Mouse (Mus musculus): ENCODE measurements around the gene Grrp1. TPM values are rescaled to one million over a fixed set of nuclear protein-coding genes. Genes with fewer than 3 reads are reported as not detected.
"Not testable (repeated sequence)": the region's sequence is repeated elsewhere in the genome, so short reads cannot be mapped to it uniquely, and the experiment has no call there.

Grrp1 gene
- polyA plus RNA-seq, 1 experiment from 2014 or later, result 5.8 TPM

- 23% methylated on average over 11 of the region's 11 CpGs for WGBS
- no peak for ATAC-seq (ENCODE audit: insufficient number of reproducible peaks, low FRiP score, low TSS enrichment, low read depth)
- peaks cover 24% of the 10 kb centered on the region for H3K4me1 ChIP-seq
- H3K27me3 ChIP-seq, result peaks cover 6% of the 10 kb centered on the region; the same call in 1 of the 2 replicates
- peak overlapping the region; percentile 98 for H3K4me3 ChIP-seq
- H3K9me3 ChIP-seq, result no peaks in the 10 kb centered on the region
- peak overlapping the region; percentile 79 for H3K4me2 ChIP-seq
- peaks cover 8% of the 10 kb centered on the region for H3K36me3 ChIP-seq
- H3K27ac ChIP-seq, result peak overlapping the region; percentile 99; the same call in 1 of the 2 replicates
- H3K9ac ChIP-seq, result peak overlapping the region; percentile 91
Measured at GRCm38 (mm10) chr4:134288397-134289256, 34.7 kb upstream of the Grrp1 start.

- peak; percentile 66 for ATAC-seq (ENCODE audit: insufficient number of reproducible peaks, low FRiP score, low TSS enrichment, low read depth)
Measured at GRCm38 (mm10) chr4:134287575-134288025, 33.7 kb upstream of the Grrp1 start, which contains the start of gene Pdik1l. Gene Pdik1l, minus strand, starts transcription at chr4:134287895.

DNA sequence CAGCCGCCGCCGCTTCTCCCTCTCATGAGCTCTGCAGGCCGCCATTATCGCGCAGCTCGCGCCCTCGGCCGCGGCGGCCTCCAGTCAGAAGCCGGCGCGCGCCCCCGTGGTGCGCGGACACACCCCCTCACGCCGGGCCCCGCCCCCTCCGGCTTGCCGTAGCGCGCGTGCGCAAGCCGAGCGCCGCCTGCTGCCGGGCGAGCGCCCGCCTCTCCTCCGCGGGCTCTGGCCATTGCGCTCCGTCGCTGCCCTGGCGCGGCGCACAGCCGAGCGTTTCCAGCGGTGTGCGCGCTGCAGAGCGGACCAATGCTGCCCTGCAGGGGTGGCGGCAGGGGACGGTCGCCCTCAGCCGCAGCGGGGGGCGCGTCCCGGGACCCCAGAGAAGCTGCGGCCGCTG is 33.3 kb upstream of the Grrp1 start:
- ATAC-seq (ENCODE audit: insufficient number of reproducible peaks, low FRiP score, low TSS enrichment, low read depth), result peak; percentile 94
- peaks cover 14% of the 10 kb centered on the region for H3K36me3 ChIP-seq
- peaks cover 24% of the 10 kb centered on the region for H3K4me1 ChIP-seq
- peak overlapping the region; percentile 87 for H3K4me2 ChIP-seq
- H3K9me3 ChIP-seq, result no peaks in the 10 kb centered on the region
- no peaks in the 10 kb centered on the region for H3K27me3 ChIP-seq
- peak overlapping the region; percentile 98 for H3K9ac ChIP-seq
- H3K27ac ChIP-seq, result peak overlapping the region; percentile 99
- 0% methylated on average over 30 of the region's 59 CpGs for WGBS
- peak overlapping the region; percentile 98 for H3K4me3 ChIP-seq

More at GRCm38 (mm10) chr4:134287575-134288025, 33.7 kb upstream of the Grrp1 start, which contains the start of gene Pdik1l:
- H3K4me2 ChIP-seq, result peak within 1 kb of the TSS; percentile 87
- peak within 1 kb of the TSS; percentile 98 for H3K4me3 ChIP-seq
- H3K27ac ChIP-seq, result peak within 1 kb of the TSS; percentile 99
- H3K9ac ChIP-seq, result peak within 1 kb of the TSS; percentile 98
- no peaks in the 10 kb centered on the region for H3K9me3 ChIP-seq
- H3K4me1 ChIP-seq, result peaks cover 24% of the 10 kb centered on the region
- under 1% methylated on average over 37 of the region's 43 CpGs for WGBS
- no peaks in the 10 kb centered on the region for H3K27me3 ChIP-seq
- H3K36me3 ChIP-seq, result peaks cover 13% of the 10 kb centered on the region

GRCm38 (mm10) chr4:134286226-134287167 is 32.6 kb upstream of the Grrp1 start:
- peak overlapping the region; percentile 87 for H3K4me2 ChIP-seq
- 3% methylated on average over 54 of the region's 59 CpGs for WGBS
- H3K36me3 ChIP-seq, result peaks cover 19% of the 10 kb centered on the region
- H3K27me3 ChIP-seq, result no peaks in the 10 kb centered on the region
- peak overlapping the region; percentile 98 for H3K4me3 ChIP-seq
- peak overlapping the region; percentile 98 for H3K9ac ChIP-seq
- peaks cover 24% of the 10 kb centered on the region for H3K4me1 ChIP-seq
- H3K9me3 ChIP-seq, result no peaks in the 10 kb centered on the region
- ATAC-seq (ENCODE audit: insufficient number of reproducible peaks, low FRiP score, low TSS enrichment, low read depth), result peak; percentile 30
- peak overlapping the region; percentile 99 for H3K27ac ChIP-seq

- Histone ChIP-seq H3K27ac (no peak overlapping the region), H3K9me3 (no peaks in the 10 kb centered on the region), H3K36me3 (peaks cover 30% of the 10 kb centered on the region), H3K4me3 (no peak overlapping the region), H3K9ac (no peak overlapping the region), H3K4me2 (no peak overlapping the region), H3K4me1 (peaks cover 24% of the 10 kb centered on the region), H3K27me3 (no peaks in the 10 kb centered on the region)
- 86% methylated on average over 2 of the region's 2 CpGs for WGBS
- no peak for ATAC-seq (ENCODE audit: insufficient number of reproducible peaks, low FRiP score, low TSS enrichment, low read depth)
Measured at GRCm38 (mm10) chr4:134284942-134285341, 31.0 kb upstream of the Grrp1 start.

DNA sequence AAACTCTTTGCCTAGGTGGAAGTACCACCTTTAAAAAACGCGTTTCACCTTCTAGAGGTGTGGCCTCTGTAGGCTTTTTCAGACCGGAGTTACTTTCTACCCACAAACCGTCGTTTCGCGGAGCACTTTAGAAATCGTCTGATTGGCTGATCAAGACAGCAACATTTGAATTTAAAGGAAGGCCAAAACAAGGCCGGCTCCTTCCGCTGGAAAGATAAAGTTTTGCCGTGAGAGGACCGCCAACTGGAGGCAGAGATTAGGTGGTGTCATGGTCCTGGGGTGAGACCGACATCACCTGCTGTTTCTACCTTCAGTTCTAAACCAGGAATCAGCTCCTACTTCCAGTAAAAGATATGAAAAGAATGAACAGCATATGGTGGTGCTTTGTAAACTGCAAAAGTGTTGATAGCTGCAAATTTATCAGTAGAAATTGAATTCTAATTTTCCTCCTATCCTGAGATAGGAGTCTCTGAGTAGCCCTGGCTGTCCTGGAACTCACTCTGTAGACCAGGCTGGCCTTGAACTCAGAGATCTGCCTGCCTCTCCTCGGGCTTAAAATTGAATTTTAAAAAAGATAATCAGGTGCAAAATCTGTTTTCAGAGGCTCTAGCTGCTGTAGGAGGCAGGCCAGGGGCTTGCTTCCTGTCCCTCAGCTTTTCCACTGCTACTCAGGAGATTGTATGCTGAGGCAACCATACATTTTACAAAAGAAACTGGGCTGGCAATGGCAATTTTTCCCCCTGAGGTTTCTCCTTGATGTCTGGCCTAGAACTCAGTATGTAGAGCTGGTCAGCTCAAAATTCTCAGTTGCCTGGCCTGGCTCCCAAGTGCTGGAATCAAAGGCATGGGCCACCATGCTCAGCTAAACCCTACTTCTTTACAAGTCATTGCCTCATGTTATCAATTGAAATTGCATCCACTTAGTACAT is 19.8 kb upstream of the Grrp1 start:
- H3K36me3 ChIP-seq, result peaks cover 19% of the 10 kb centered on the region
- peak overlapping the region; percentile 34; the same call in 1 of the 2 replicates for H3K27ac ChIP-seq
- H3K9ac ChIP-seq, result no peak overlapping the region
- H3K4me2 ChIP-seq, result peak overlapping the region; percentile 38
- H3K9me3 ChIP-seq, result no peaks in the 10 kb centered on the region
- 4% methylated on average over 14 of the region's 14 CpGs for WGBS
- H3K27me3 ChIP-seq, result no peaks in the 10 kb centered on the region
- peaks cover 4% of the 10 kb centered on the region; the same call in 1 of the 2 replicates for H3K4me1 ChIP-seq
- H3K4me3 ChIP-seq, result peak overlapping the region; percentile 11; the same call in 1 of the 2 replicates
- ATAC-seq (ENCODE audit: insufficient number of reproducible peaks, low FRiP score, low TSS enrichment, low read depth), result no peak

DNA sequence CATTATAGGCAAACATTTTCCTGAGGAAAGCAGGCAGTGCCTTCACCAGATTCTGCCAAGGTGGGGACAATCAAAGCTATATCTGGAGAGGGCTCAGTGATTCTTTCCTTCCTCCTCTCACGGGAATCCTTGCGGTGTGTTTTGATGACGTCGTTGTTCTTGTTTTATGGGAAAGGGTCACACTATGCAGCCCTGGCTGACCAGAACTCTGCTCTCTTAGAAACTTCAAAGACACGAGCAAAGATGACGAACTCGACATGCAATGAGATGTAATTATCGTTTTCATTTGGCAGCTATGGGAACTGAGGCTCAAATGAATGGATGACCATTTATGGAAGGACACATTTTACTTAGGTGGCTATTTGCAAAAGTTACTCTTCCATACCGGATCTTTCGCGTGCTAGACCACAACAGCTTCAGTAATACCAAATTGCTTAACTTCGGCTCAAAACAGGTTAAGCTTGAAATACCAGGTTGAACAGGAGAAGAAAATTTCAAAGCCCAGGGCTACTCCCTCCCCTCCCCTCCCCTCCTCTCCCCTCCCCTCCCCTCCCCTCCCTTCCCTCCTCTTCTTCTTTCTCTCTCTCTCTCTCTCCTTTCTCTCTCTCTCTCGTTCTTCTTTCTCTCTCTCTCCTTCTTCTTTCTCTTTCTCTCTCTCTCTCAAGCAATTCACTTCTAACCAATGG is 19.0 kb upstream of the Grrp1 start:
- H3K27me3 ChIP-seq, result no peaks in the 10 kb centered on the region
- WGBS, result 14% methylated on average over 13 of the region's 13 CpGs
- H3K9me3 ChIP-seq, result no peaks in the 10 kb centered on the region
- no peak for ATAC-seq (ENCODE audit: insufficient number of reproducible peaks, low FRiP score, low TSS enrichment, low read depth)
- peaks cover 12% of the 10 kb centered on the region for H3K36me3 ChIP-seq
- peak overlapping the region; percentile 38 for H3K4me2 ChIP-seq
- peaks cover 4% of the 10 kb centered on the region; the same call in 1 of the 2 replicates for H3K4me1 ChIP-seq
- no peak overlapping the region for H3K27ac ChIP-seq
- peak overlapping the region; percentile 11; the same call in 1 of the 2 replicates for H3K4me3 ChIP-seq
- no peak overlapping the region for H3K9ac ChIP-seq

DNA sequence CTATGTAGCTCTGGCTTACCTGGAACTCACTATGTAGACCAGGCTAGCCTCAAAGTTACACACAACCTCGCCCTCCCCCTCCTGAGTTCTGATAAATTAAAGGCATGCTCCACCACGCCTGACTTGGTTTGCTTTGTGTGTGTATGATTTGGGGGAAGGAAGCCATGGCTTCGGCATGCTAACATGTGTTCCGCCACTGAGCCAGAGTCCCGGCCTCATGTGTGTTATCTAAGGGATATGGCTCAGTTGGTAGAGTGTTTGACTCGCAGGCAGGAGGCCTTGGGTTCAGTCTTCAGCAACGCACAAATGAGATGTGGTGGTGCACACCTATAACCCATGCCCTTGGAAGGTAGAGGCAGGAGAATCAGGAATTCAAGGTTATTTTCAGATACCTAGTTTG is 18.1 kb upstream of the Grrp1 start:
- Histone ChIP-seq H3K4me1 (peaks cover 4% of the 10 kb centered on the region; the same call in 1 of the 2 replicates), H3K27me3 (no peaks in the 10 kb centered on the region), H3K4me2 (no peak overlapping the region), H3K9me3 (no peaks in the 10 kb centered on the region), H3K27ac (no peak overlapping the region), H3K36me3 (peaks cover 5% of the 10 kb centered on the region), H3K9ac (no peak overlapping the region), H3K4me3 (no peak overlapping the region)
- ATAC-seq (ENCODE audit: insufficient number of reproducible peaks, low FRiP score, low TSS enrichment, low read depth), result no peak
- 85% methylated on average over 7 of the region's 7 CpGs for WGBS

GRCm38 (mm10) chr4:134269622-134270021 is 15.7 kb upstream of the Grrp1 start:
- ATAC-seq (ENCODE audit: insufficient number of reproducible peaks, low FRiP score, low TSS enrichment, low read depth); H3K9ac ChIP-seq; H3K27me3 ChIP-seq; H3K4me3 ChIP-seq; H3K36me3 ChIP-seq; H3K9me3 ChIP-seq; H3K27ac ChIP-seq; H3K4me1 ChIP-seq; H3K4me2 ChIP-seq: not testable (repeated sequence)

DNA sequence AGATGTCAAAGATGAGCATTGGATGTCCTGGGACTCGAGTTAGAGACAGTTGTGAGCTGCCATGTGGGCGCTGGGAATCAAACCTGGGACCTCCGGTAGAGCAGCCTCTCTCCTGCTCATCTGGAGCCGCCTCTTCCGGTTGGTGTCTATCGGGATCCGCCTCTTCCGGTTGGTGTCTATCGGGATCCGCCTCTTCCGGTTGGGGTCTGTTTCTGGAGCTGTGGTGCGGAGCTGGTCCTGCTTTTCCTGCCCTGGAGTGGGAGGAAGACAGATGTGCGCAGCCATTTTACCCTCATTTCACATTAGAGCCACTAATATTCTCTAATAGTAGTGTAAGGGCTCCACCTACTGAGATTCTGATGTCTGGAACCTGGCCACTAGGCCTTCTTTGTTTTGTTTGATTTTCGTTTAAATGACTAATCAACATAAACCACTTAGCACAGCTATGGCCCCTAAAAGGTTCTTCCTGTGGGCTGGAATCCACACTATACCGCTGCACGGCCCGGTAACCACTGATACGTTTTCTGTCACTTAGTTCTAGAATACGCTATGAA is 14.3 kb upstream of the Grrp1 start:
- no peak overlapping the region for H3K9ac ChIP-seq
- H3K27me3 ChIP-seq, result no peaks in the 10 kb centered on the region
- ATAC-seq (ENCODE audit: insufficient number of reproducible peaks, low FRiP score, low TSS enrichment, low read depth), result no peak
- no peak overlapping the region for H3K4me3 ChIP-seq
- H3K27ac ChIP-seq, result no peak overlapping the region
- peaks cover 4% of the 10 kb centered on the region; the same call in 1 of the 2 replicates for H3K4me1 ChIP-seq
- 81% methylated on average over 19 of the region's 19 CpGs for WGBS
- H3K4me2 ChIP-seq, result no peak overlapping the region
- no peaks in the 10 kb centered on the region for H3K36me3 ChIP-seq
- no peaks in the 10 kb centered on the region for H3K9me3 ChIP-seq

Data from limb, embryonic 15.5 days (tissue).